Mouse (Mus musculus) megakaryocyte progenitor cell, adult 5-6 weeks (primary cell): Measurements from ENCODE around the gene Adamts8. TPM values are rescaled to one million over a fixed set of nuclear protein-coding genes. Genes with fewer than 3 reads are reported as not detected.

ENCODE experiments used
- ATAC-seq: replicated peaks from 2 replicates; pipeline ENCODE4 v1.8.0; 2016; ENCODE audit warnings: mild to moderate bottlenecking, moderate TSS enrichment, inconsistent platforms; ENCODE audit not compliant: poor library complexity
- total RNA-seq, 2 experiments: library from RNA; stranded (forward) in 1 of 2; stranded (reverse) in 1 of 2; fragments of 157-497, 149-512 nt in 1 of 2; fragments of 200-1000 nt in 1 of 2; gene quantifications; 2 replicates each; pipeline versions ENCODE4 v1.2.3 to v1.2.4; 2015 to 2017

Gene Adamts8
- total RNA-seq, 2 experiments from 2014 or later, result not detected

GRCm38 (mm10) chr9:30921261-30922103 lies 20.9 kb upstream of the Adamts8 start:
- ATAC-seq, result no peak

DNA sequence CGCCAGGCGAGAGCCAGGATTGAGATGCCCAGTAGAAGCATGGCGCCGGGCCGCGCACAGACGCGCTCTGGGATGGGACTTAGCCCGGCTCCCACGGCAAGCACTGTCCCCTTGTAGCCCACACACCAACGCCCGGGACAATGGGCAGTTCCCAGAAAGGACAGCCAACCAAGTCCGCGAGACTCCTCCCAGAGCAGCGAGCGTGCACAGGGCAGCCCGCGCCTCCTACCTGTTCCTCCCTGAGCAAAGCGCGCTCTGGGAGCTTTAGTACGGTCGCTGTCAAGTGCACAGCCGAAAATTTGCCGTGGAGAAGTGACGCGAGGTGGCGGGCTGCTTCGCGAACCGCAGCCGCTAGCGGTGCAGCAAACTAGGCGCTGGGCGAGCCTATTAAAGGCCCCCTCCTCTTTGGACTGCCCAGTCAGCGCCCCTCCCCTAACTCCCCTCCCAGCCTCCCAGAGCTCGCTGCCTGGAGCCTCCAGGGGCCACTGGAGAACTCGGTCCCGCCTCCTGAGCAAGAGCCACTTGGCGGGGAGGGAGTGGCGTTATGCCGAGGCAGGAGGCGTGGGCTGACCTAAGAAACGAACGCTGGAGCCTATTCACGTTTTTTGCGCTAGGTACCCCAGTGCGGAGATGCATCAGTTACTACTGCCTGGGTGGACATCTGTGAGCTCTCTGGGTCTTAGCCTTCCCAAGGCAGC lies 20.0 kb upstream of the Adamts8 start, which contains the start of gene Adamts15:
Adamts15 (minus strand) TSS at position 256 of the 698 bp plus-strand sequence.
- peak; percentile 23 for ATAC-seq

- no peak for ATAC-seq
These were observed 13.6 kb upstream of the Adamts8 start for GRCm38 (mm10) chr9:30928759-30929158.

GRCm38 (mm10) chr9:30932346-30932745 lies 10.0 kb upstream of the Adamts8 start:
- no peak for ATAC-seq

- ATAC-seq, result no peak
These were observed 7.5 kb upstream of the Adamts8 start for GRCm38 (mm10) chr9:30934827-30935226.

GRCm38 (mm10) chr9:30936674-30937438 lies 5.5 kb upstream of the Adamts8 start:
- ATAC-seq, result peak; percentile 65

- ATAC-seq, result peak; percentile 86
These were observed 2.0 kb upstream of the Adamts8 start for GRCm38 (mm10) chr9:30940328-30940727.

DNA sequence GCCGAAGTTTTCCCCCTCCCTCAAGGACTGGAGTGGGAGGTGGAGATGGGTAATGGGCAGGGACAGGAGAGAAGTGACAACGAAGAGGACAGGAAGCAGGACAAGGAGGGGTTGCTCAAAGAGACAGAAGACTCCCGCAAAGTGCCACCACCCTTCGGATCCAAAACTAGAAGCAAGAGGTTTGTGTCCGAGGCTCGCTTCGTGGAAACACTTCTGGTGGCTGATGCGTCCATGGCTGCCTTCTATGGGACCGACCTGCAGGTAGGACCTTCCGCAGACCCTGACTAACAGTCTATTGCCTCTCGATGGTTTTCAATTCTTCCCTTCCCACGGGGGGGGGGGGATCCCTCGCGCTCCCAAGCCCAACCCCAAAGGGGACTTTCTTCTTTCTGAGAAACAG lies 979 bp downstream of the Adamts8 start:
- no peak for ATAC-seq

DNA sequence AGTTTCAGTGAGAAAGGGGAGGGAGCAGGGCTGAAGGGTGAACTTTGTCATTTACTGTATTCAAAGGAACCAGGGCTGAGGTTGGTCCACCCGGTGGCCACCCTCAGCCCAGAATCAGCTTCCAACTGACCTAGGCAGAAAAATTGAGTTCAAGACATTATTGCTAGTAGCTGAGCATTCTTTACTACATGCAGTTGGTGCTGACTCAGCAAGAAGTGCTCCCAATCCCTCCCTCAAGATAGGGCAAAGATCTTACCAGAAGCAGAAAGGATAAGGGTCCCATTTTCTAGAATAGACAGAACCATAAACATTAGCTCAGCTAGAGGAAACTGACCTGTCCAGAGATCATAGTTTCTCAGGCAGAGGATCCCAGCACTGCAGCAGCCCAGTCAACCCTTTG lies 1.9 kb downstream of the Adamts8 start:
- ATAC-seq, result no peak

DNA sequence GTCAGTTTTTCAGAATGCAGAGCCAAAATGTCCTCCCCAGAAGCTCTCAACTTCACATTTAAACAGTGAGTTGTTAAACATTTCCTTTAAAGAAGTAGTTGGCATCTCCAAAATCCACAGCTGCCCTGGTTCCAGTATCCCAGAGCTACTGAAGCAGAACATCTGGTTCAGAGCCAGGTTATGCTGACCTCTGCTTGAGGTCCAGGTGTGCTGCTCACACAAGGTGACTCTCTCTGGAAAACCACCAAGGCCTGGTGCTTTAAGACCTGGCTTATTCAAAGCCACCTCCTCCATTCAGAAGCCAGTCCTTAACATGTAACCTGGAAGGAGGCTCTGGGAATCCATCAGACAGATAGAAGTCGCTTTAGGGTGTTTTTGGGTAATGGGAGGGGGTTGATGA lies 2.9 kb downstream of the Adamts8 start:
- ATAC-seq, result no peak

DNA sequence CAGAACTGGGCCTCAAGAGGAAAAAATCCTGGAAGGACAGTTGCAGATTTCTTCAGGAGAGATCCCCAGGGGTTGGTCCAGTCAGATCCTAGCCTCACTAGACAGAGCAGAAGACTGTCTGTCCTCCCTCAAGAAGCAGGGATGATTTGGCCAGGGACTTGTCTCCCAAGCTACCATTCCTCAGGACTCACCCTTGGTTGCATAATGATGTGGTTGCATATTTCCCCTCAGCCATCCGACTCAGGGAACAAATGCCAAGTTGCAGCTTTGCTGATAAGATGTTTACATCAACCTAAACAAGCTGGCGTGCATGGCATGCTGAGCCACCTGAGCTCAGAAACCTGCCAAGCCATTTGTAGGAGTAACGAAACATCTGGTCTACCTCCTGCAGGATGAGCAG lies 7.1 kb downstream of the Adamts8 start:
- ATAC-seq, result no peak

GRCm38 (mm10) chr9:30949971-30950370 lies 7.6 kb downstream of the Adamts8 start:
- no peak for ATAC-seq

- no peak for ATAC-seq
These were observed 8.2 kb downstream of the Adamts8 start for GRCm38 (mm10) chr9:30950592-30950991.

DNA sequence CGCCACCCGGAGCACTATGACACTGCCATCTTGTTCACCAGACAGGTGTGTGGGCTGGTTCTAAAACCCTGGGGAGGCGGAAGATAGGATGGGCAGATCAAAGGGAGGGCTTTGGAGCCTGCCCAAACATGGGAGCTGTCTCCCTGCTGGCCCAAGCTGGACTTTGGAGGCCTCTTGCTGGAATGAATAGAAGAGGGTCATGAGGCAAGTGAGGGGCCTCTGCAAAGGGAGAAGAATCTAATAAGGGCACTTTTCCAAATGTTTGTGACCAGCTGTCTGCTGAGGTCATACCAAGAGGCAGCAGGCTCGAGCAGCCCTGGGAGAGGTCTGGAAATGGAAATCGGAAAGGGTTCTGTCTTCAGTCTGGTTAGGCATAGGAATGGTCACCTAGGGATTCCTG lies 9.1 kb downstream of the Adamts8 start:
- no peak for ATAC-seq

DNA sequence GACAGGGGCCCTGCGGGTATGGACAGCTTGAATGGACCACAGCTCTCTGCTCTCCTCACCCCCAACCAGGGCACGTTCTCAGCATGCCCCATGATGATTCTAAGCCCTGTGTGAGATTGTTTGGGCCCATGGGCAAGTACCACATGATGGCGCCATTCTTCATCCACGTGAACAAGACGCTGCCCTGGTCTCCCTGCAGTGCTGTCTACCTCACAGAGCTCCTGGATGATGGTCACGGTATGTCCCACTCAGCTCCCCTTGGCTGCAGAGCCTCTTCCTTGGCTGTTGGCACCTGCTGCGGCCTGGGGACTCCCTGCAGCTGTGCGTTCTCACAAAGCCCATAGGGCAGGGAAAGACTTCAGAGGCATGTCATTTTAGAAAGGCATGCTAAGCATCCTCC lies 10.9 kb downstream of the Adamts8 start:
- peak; percentile 63 for ATAC-seq

GRCm38 (mm10) chr9:30955246-30955645 lies 12.9 kb downstream of the Adamts8 start:
- no peak for ATAC-seq

DNA sequence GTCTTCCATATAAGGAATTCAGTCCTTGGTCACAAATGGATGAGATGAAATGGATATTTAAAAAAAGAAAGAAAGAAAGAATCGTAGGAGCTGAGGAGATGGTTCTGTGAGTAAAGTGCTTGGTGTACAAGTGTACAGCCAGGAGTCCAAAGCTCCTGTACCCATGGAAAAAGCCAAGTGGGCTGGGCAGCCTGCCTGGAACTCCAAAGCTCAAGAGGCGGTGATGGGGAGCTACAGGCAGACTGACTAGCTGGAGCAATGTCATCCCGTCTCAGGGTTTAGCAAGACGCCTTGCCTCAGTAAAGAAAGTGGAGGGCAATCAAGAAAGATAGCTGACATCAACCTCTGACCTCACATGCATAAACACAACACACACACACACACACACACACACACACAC lies 21.4 kb downstream of the Adamts8 start:
- ATAC-seq, result no peak

DNA sequence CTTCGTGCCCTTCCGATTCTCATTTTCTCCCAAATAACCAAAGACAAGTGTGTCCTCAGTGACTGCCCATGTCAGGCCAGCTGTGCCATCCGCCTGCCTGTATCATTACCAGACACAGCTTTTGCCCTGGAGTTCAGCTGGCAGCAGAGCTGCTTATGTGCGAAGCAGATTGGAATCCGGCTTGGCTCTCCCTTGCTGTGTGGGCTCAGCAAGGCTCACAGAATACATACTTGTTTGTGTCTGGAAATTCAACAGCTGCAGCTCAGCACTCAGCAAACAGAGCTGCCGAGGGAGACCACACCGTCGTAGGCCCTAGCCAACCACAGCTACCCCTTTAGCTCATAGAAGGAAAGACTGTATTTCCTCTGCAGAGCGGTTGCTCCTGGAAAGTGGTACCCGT lies 22.3 kb downstream of the Adamts8 start:
- ATAC-seq, result no peak

DNA sequence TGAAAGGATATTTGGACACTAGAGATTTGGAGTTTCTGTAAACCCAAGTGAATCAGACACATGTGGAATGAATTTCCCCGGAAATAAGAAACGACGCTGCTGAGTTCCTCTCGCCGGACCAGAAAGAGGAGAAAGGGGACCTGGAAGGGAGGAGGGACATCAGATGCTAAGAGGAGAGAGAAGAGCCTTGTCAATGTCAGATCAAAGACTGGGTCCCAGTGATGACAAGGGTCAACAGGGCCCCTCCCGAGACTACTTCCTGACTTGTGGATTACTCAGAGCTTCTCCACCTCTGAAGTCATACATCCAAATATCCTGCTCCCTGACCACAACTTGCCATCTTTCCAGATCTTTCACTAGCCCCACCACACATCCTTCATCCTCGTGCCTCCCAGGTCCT lies 24.5 kb downstream of the Adamts8 start:
- ATAC-seq, result no peak

DNA sequence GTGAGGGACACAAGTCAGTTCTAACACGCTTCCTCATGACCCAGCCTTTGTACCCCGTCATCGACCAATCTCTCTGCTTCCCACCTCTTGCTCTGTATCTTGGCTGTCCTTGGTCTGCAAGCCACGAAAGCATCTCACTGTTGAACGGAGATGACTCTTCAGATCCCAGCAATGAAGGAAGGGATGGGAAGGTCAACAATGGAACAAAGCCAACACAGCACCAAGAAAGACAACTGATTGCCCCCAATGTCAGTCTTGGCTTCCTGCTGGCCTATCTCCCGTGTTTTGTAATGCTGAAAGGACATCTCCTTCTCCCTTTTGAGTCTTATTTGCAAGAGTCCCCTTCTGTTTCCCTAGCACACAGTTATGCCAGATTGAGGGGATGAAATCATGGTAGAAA lies 25.8 kb downstream of the Adamts8 start:
- no peak for ATAC-seq

- ATAC-seq, result no peak
These were observed 27.6 kb downstream of the Adamts8 start for GRCm38 (mm10) chr9:30970001-30970400.
